Mouse (Mus musculus): ENCODE data around the gene Phrf1.

Gene Phrf1

GRCm38 (mm10) chr7:141261480-141261879, 32.9 kb downstream of the Phrf1 start:
- DNase-seq: no peak

DNA sequence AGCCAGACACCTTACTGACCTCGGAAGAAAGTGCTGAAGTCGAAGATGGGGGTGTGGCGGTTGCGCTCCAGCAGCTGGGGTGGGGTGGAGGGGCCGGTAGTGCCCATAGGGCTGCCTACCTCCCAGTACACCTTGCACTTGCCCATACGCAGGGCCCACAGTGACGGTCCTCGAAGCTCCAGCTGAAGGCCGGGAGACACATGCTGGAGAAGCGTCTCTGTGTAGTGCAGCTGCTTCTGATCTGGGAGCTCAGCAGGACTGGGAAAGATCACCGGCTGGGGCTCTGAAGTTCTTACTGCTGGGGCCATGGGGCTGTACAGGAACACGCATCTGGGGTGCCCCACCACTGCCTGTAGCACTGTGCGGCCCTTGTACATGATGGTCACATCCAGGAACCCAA, 35.1 kb downstream of the Phrf1 start:
- no peak for DNase-seq

GRCm38 (mm10) chr7:141264041-141264700, 35.6 kb downstream of the Phrf1 start:
- DNase-seq: no peak

DNA sequence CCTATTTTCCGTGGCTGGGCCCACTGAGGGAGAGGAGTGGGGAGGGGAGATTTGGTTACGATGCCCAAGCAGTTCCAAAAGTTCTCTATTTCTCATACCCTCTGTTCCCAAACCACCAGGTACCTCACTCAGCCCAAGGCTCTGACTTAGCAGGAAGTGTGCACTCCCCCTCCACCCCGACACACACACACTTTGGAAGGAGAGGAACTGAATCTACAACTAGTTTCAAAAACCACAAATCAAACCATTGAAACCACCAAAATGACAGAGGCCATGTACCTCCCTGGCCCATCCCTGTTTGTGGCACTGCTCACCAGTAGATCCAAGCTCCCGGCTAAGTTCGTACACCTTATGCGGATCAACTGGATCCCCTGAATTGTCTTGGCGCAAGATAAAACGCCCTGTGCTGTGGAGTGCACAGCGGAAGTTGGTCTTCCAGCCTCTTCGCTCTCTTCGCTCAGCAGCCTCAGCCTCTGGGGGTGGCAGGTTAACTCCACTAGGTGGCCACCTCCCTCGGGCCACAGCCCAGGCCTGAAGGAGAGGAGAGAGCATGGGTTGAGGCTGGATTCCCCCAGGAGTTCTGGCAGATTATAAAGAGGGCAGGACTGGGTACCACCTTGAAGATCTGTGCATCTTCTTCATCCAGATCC, 36.3 kb downstream of the Phrf1 start:
- no peak for DNase-seq

- DNase-seq: no peak
Observed at GRCm38 (mm10) chr7:141265411-141265738, 36.8 kb downstream of the Phrf1 start.

GRCm38 (mm10) chr7:141265739-141266561, 37.4 kb downstream of the Phrf1 start, which contains the start of gene Irf7:
TSS of gene Irf7 (minus strand) at chr7:141266481.
- no peak for DNase-seq

GRCm38 (mm10) chr7:141268466-141269272, 40.1 kb downstream of the Phrf1 start:
- no peak for DNase-seq

- DNase-seq: no peak
Observed at GRCm38 (mm10) chr7:141269273-141269545, 40.6 kb downstream of the Phrf1 start.

DNA sequence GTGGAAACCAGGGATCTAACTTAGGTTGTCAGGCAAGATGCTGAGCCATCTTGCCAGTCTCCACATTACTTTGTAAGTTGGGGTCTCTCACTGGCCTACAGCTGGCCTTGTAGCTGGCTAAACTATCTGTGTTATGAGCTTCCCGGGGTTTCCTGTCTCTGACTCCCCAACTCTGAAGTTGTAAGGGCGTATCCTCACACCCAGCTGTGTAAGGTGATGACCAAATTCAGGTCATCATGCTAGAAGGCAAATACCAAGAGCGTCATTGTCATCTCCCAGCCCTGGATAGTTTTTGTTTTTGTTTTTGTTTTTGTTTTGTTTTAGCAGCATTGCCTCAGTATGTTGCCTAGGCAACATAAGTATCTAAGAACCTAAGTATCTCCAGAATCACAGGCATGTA, 42.0 kb downstream of the Phrf1 start:
- no peak for DNase-seq

DNA sequence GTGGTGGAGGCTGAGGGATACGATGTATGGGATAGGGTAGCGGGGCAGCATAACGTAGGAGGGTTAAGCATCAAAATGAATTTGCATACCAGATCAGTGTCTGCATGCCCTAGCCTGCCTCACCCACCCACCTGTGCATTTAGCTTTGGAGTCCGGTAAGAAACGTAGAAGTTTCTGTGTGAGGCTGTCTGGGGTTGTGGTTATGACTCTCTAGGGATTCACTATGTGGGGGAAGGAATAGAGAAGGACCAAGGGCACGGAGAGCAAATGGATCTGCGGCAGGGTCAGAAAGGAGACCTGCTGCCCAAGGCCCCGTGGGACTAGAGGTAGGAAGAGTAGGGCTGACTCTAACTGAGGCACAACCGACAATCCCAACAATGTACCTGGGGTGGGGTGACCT, 46.8 kb downstream of the Phrf1 start:
- no peak for DNase-seq

GRCm38 (mm10) chr7:141276546-141276945, 48.0 kb downstream of the Phrf1 start, which contains the start of gene Cdhr5:
TSS of gene Cdhr5 (minus strand) at chr7:141276786.
- DNase-seq: no peak

- no peak for DNase-seq
Observed at GRCm38 (mm10) chr7:141277701-141278678, 49.4 kb downstream of the Phrf1 start.

- no peak for DNase-seq
Observed at GRCm38 (mm10) chr7:141278766-141279590, 50.4 kb downstream of the Phrf1 start, which contains the start of gene Sct. TSS of gene Sct (minus strand) at chr7:141279133.

- DNase-seq: no peak
Observed at GRCm38 (mm10) chr7:141281442-141281841, 52.9 kb downstream of the Phrf1 start.

DNA sequence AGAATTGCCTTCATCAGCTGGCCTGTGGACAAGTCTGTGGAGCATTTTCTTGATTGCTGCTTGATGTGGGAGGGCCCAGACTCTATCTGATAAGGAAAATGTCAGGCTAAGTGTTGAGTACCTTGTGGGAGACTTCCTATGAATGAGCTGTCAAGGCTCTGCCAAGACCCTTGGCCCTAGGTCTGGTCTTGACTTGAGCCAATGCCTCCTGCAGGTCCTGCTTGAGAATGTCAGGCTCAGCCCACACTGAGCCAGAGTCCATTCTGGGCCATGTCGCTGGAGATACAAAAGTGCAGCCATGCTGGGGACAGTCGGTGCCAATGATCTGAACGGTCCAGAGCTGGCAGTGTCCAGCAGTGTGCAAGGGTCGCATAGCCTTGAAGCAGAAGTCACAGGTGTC, 54.2 kb downstream of the Phrf1 start:
- DNase-seq: no peak

GRCm38 (mm10) chr7:141288042-141288441, 59.5 kb downstream of the Phrf1 start:
- no peak for DNase-seq

- DNase-seq: no peak
Observed at GRCm38 (mm10) chr7:141291921-141292582, 63.5 kb downstream of the Phrf1 start, which contains the start of gene Drd4. TSS of gene Drd4 (plus strand) at chr7:141292006.

- no peak for DNase-seq
Observed at GRCm38 (mm10) chr7:141292583-141293388, 64.2 kb downstream of the Phrf1 start.

- DNase-seq: no peak
Observed at GRCm38 (mm10) chr7:141293852-141294471, 65.4 kb downstream of the Phrf1 start.
